Mouse (Mus musculus): Measurements from ENCODE around the gene Vmn1r11.

Vmn1r11 gene

GRCm38 (mm10) chr6:57133155-57133554, at the start of gene Vmn1r11:
Vmn1r11 (plus strand) TSS chr6:57133455.
- no peak for DNase-seq (ENCODE audit: low spot score)

- DNase-seq (ENCODE audit: low spot score): no peak
These were observed 26.9 kb upstream of the Vmn1r11 start for GRCm38 (mm10) chr6:57106358-57106757.

- no peak for DNase-seq (ENCODE audit: low spot score)
These were observed 24.1 kb upstream of the Vmn1r11 start, which contains the start of gene Vmn1r10 for GRCm38 (mm10) chr6:57109154-57109553. Vmn1r10 (plus strand) TSS chr6:57109454.

GRCm38 (mm10) chr6:57156619-57157018, 23.4 kb downstream of the Vmn1r11 start, which contains the start of gene Vmn1r12:
Vmn1r12 (plus strand) TSS chr6:57156919.
- no peak for DNase-seq (ENCODE audit: low spot score)
